Mouse (Mus musculus) common myeloid progenitor, adult 5-6 weeks (primary cell): ENCODE measurements around the gene Fuz. TPM values are rescaled to one million over a fixed set of nuclear protein-coding genes. Genes with fewer than 3 reads are reported as not detected.
A peak's percentile ranks its signal among the peaks of the same experiment; 100 is the strongest.
"Not testable (repeated sequence)": the region's sequence is repeated elsewhere in the genome, so short reads cannot be mapped to it uniquely, and the experiment has no call there.

ENCODE experiments used
- ATAC-seq: replicated peaks from 2 replicates; pipeline ENCODE4 v1.8.0; 2016; ENCODE audit warnings: low read depth, mild to moderate bottlenecking, moderate TSS enrichment, inconsistent platforms; ENCODE audit not compliant: poor library complexity, severe bottlenecking
- total RNA-seq: library from RNA; stranded (forward); fragments of 200-1000, 187-1606 nt; gene quantifications from 2 replicates; pipeline ENCODE4 v1.2.3, GENCODE M21; 2017

Gene Fuz
- total RNA-seq, 1 experiment from 2014 or later = 14.7 TPM

DNA sequence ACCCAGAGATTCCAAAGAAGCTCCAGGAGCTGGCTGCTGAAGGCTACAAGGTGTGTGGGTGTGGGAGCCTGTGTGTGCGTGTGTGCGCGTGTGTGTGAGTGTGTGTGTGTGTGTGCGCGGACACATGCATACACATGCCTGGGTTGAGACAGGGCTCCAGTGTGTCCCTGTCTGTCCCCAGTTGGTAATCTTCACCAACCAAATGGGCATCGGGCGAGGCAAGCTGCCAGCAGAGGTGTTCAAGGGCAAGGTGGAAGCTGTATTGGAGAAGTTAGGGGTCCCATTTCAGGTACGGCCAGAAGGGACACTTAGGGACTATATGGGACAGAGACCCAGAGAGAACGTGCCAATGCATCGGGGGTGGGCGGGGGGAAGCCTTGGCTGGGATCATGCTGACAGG, 36.0 kb upstream of the Fuz start:
- no peak for ATAC-seq

DNA sequence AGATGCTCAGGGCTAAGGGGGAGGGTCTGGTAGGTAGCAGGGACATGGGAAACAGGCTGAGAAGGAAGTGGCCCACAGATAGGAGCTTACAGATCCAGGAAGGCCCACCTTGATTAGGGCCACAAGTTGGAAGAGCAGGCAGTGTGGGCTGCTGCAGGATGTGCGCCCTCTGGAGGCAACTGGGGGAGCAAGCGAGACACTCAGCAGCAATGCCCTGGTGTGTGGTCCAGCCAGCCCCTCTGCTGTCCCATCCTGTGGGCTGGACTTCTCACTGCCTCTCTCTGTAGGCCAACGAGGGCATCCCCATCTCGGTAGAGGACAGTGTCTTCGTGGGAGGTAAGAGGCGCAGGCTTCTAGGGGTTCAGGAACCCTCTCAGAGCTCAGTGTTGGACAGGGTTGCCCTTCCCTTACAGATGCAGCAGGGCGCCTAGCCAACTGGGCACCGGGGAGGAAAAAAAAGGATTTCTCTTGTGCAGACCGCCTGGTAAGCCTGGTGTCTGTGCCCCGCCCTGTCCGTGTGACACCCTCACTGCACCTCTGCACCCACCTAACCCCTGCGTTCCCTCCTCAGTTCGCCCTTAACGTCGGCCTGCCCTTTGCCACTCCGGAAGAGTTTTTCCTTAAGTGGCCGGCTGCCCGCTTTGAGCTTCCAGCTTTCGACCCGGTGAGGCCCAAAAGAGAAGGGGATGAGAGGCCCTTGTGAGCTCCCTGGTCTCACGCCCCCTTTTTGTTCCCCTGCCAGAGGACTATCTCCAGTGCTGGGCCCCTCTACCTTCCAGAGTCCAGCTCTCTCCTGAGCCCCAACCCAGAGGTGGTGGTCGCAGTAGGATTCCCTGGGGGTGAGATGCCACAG, 35.1 kb upstream of the Fuz start:
- peak; percentile 34; the same call in 1 of the 2 replicates for ATAC-seq

DNA sequence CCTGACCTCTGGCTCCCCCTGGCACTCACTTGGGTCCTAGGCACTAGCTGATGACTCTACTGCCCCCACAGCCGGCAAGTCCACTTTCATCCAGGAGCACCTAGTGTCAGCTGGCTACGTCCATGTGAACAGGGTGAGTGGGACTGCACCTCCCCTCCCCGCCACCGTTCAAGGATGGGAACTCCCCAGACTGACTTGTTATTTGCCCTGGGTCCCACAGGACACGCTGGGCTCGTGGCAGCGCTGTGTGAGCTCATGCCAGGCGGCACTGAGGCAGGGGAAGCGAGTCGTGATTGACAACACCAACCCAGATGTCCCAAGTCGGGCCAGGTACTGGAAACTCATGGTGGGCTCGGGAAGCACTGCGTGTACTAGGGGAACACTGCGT, 34.5 kb upstream of the Fuz start:
- ATAC-seq = no peak

DNA sequence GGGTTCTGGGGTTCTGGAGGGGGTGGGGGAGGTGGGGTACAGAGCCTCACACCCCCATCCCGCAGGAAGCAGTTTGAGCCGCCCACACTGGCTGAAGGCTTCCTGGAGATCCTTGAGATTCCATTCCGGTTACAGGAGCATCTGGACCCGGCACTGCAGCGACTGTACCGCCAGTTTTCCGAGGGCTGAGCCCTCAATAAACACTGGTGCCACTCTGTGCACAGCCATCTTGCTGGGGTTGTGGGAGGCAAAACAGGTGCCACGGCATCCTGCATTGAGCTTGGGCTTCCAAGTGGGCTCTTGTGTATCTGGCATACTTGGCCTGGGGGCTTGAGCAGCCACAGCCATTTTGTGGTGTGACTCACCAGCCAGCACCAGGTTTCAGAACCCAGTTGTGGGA, 33.4 kb upstream of the Fuz start:
- ATAC-seq = no peak

DNA sequence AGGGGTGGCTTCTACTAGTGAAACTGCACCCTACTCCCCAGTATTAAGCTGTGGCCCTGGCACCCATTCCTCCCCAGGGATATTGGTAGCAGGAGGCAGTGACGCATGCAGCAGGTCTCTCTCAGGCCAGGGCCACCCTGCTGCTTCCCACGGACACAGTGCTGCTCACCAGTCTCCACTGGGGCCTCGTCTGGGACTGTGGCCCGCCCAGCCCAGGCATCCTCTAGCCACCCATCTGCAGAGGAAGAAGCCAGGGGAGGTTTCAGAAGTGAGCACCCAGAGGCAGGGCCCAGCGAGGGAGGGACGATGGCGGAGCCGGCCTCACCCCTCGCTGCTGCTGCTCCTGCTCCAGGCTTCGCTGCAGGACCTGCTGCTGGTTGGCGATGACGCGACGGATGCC, 32.7 kb upstream of the Fuz start:
- ATAC-seq = no peak

DNA sequence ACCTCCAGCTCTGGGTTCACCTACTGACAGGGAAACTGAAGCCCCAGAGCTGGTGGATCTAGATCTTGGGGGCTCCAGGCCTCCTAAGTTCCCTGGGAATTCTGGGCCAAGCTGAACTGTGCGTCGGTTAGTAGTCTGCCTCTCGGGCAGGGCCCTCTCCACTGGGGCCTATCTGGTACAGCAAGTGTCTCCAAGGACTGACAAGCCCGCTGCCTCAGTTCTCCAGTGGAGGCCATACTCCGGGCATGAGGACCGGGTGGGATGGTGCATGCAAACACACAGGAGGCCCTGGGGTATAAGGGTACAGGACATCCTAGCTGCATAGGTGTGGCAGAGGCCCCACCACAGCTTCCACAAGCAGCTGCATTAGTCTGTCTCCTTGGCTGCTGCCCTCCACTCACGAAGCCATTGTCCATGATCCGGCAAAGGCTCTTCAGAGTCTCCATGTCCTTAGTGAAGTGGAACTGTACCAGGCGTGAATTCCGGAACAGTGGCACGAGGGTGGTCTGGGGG, 31.8 kb upstream of the Fuz start:
- ATAC-seq = no peak

DNA sequence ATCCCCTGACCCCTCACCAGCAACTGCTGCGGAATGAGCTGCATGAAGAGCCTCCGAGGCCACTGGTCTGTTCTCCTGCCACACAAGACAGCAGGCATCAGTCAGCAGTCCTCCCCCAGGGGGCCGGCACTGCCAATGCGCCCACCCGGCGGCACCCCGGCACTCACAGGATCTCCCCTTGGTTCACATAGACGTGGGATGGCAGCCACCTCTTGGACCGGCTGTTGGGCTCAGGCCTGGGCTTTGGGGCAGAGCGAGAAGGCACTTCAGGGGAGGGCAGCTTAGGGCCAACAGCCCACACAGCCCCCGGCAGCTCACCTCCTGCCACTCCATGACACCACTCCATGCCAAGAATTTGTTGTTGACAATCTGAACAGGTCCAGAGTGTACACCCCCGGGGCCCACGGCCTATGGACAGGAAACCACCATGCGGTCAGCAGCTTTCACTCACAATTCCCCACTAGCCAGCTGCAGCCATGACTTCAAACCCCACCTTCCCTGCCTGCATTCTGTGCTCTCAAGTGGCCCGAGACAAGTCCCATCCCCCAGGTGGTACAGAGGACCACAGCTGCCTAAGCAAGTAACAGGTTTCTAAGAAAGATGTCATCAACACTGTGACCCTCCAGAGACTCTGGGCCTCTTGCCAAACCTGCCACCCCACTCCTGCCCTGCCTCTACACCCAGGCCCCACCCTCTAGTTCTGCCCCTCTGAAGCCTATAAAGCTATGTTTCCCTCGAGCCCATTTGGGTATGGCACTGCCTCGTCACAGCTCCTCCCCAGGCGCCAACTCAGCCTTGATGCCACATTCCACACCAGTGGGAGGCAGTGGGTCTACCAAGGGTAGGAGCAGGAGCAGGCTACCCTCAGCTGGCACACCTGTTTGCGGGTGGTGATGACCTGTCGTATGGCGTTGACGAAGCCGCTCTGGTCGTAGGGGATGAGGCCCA, 31.0 kb upstream of the Fuz start:
- ATAC-seq = no peak

DNA sequence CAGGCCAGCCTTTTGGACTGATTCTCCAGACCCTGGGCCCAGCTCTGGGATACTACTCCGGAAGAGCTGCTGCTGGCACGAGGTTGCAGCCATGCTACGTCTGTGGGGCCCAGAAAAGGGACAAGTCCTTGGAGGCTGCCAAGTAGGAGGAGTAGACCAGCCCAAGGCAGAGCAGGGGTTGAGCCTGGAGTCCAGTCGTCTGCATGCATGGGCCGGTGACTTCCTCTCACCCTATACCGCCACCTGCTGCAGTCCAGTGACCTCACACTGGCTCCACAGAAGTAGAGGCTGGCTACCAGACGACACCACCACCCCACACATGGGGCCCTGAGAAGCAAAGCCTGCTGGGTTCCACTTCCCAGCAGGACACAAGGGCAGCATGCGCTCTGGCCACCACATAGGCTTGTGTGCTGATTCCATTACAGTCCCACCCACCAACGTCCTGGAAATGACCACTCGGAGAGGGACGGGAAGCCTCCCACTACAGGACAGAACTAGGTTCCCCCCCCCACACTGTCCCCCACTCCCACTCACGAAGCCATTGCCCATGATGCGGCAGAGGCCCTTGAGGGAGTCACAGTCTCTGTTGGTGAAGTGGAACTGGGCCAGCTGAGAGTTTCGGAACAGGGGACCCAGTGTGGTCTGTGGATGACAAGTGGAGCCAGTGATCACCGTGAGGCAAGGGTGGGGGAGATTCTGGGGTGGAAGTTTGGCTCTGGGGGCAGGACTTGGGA, 29.4 kb upstream of the Fuz start:
- ATAC-seq = peak; percentile 10; the same call in 1 of the 2 replicates

DNA sequence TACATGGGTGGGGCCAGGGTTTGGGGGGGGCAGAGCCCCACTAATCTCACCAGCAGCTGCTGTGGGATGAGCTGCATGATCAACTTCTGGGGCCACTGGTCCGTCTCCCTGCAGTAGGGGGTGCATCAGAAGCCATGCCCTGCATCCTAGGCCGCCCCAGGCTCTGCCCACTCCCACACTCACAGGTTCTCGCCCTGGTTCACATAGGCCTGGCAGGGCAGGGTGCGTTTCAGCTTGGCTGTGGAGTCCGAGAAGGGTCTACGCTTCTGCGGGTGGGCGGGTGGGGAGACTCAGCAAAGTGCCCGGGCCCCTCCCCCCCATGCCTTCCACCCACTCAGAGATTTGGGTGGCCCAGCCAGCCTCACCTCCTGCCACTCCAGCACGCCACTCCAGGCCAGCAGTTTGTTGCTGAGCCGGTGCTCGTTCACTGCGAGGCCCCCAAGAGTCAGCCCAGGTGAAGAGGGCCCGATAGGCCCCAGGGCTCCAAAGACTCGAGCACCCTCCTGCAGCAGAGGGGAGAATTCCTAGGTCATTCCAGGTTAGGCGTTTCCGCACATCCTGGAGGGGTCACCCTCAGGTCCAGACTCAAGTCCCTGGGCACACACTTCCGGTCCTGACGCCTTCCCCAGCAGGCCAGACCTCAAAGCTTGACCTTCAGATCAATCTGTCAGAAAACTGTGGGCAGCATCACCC, 28.7 kb upstream of the Fuz start:
- no peak for ATAC-seq

DNA sequence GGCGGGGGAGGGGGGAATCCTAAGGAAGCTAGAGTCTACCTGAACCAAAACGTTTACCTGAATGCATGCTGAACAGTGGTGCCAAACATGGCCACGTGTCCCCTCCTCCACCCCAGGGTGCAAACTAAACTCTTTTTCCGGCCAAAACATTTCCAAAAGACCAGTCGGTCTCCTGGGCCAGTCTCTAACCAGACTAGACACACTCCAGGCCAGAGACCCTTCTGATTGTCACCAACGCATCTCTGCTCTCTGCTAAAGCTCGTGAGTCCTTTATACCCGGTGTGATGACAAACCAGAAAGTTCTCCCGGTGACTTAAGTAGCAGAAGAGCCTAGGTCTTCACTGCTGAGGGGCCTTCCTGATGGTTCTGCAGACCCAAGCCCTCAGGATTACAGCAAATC, 28.1 kb upstream of the Fuz start:
- ATAC-seq = no peak

DNA sequence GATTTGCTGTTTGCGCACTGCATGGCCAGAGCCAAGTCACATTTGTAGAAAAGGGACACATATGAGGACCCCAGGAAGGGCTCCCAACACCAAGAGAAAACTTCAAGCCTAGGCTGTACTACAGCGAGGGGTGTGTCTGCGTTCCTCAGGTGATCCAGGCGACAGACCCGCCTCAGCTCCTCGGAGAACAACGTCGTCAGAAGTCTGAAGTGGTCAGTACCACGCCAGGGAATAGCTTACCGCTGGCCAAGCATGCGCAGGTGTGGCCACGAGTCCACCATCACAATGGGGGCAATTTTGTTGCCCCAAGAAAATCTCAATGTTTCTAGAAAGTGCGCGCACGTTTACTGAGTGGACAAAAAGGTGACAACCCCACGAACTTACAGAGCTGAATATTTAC, 27.4 kb upstream of the Fuz start:
- ATAC-seq = no peak

DNA sequence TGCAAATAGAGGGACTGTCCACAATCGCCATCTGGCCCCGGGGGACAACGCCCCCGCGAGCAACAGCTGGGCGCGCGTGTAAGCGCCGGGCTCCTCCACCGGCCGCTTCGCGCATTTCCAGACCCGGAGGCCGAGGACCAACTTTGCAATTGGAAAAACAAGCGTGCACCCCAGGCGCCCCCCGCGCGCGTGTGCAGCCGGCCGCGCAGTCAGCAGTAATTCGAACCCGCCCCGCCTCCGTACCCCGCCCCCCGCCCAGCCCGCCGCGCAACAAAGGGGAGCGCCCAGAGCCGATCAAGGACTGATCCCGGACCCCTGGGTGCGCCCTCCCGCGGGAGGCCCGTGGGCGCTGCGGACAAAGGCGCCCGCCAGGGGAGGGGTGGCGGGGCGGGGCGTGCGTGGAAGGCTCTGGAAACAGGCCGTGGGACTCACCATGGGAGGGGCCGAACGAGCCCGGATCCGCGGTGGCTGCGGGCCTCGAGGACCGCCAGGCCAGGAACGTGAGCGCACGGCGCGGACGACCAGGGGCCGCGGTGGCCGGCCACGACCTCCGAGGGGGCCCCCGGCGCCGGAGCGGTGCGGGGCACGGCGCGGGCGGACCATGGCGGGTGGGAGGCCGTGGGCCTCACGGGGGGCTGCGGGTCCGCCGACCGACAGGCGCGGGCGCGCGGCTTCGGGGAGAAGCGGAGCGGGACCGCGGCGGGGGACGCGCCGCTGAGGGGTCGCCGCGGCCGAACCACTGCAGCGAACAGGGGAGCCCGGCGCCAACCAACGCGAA, 26.8 kb upstream of the Fuz start:
- no peak for ATAC-seq

DNA sequence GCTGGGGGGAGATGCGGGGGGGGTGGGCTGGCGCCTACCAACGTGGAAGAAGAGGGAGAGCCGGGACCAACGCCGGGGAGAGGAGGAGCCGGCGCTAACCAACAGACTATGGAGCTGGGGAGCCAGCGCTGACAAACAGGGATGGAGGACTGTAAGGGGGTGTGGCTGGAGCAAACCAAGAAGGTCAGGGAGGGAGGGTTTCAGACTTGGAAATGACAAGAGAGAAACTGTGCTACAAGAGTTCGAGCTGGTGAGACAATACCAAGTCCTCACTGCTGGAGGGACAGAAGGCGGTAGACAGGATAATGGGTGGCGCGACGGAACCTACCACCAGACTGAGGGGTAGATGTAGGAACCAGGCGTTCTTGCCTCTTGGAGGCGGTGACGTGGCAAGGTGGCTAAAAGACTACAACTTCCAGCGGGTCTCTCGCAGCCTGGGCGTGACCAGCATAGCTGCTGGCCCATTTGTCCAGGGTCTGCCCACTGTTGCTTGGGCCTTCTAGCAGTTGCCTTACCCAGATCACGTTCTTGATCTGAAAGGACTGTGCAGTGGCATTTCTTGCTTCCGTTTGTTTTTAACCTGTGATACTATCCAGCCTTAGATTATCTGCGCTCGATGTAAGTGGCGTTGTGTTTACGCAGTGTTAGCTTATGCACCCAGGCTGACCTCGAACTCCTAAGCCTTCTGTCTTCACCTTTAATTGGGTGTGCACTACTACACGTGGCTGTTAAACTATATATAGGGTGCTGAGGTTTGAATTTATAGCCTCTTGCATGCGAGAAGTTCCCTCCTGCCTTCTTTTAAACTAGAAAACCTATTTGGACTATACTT, 26.0 kb upstream of the Fuz start, which contains the start of gene Ptov1:
TSS of gene Ptov1 (minus strand) at position 92 of the 832 bp plus-strand sequence.
- peak; percentile 89 for ATAC-seq

DNA sequence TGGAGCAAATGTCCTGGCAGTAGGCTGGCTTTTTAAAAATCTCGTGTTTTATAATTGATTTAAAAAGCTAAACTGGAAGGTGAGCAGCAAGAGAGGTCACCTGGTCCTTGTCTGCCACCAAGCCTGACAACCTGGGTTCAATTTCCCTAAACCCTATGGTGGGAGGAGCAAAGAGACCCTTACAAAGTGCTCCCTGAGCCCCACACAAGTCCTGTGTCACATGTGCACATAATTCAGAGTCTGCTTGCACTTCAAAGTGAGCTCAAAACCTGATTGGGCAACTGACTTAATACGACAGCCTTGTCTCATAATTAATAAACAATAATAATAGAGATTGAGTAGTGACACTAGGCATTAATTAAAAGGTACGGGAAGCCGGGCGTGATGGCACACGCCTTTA, 25.3 kb upstream of the Fuz start:
- ATAC-seq = no peak

DNA sequence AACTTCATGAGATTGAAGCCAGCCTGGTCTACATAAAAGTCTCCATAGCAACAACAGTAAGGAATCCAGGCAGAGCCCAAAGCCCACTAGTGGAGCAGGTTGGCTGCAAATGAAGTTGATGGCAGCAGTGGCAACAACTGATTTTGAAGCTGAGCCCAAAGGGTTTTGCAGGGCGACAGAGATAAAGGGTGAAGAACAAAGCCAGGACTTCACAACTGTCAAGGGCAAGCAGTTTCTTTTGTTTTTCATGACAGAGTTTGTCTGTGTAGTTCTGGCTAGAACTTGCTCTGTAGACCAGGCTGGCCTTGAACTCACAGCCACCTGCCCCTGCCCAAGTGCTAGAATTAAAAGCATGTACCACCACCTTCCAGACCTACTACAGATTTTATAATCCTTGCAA, 24.7 kb upstream of the Fuz start:
- ATAC-seq = no peak

DNA sequence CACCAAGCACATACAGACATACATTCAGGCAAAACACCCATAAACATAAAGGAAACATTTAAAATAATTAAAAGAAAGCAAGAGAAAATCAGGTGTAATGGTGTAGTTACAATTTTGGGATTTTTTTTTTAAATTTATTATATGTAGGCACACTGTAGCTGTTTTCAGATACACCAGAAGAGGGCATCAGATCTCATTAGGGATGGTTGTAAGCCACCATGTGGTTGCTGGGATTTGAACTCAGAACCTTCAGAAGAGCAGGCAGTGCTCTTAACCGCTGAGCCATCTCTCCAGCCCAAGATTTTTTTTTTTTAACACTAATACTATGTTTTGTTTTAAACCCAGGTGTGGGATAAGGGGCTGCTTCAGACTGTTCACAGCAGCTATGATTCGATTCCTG, 24.1 kb upstream of the Fuz start:
- not testable (repeated sequence) for ATAC-seq

DNA sequence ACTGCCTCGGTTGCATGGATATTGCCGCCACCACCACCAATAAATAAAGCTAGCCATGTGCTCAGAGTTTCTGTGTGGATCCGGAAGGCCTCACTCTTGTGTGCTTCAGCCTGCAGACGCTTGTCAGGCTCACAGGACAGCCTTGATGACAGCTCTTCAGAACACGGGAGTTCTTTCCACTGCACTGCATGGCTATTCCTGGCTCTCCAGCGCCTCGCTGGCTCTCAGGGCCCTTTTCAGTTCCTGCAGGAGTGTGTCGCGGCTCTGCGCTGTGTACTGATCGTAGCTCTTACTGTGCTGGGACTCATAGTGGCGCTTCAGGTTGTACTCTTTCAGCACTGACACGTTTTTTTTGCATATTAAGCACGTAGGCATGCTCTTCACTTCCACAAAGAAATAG, 18.0 kb upstream of the Fuz start:
- no peak for ATAC-seq

DNA sequence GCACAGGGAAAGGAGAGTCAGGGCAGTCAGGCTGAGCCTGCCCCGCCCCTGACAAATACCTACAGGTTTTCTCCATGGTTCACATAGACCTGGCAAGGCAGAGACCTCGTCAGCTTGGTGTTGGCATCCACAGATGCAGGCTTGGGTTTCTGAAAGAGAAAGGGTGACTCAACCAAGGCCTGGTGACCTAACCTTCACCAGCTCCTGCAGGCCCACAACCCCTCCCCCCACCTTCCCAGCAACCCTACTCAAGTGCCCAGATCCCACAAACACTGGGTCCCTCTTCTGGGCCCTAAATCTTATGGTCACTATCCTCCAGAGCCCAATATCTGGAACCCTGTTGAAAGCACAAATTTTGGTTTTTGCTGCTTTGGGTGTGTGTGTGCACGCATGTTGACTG, 12.8 kb upstream of the Fuz start:
- ATAC-seq = no peak
